Mouse (Mus musculus): ENCODE measurements around the gene Usf2.

Gene Usf2

GRCm38 (mm10) chr7:30916713-30917112, 39.9 kb downstream of the Usf2 start:
- no peak for DNase-seq

- no peak for DNase-seq
Observed at GRCm38 (mm10) chr7:30914732-30915131, 41.9 kb downstream of the Usf2 start, which contains the start of gene Mag. TSS of gene Mag (minus strand) at chr7:30914873.

GRCm38 (mm10) chr7:30909773-30910172, 46.8 kb downstream of the Usf2 start:
- DNase-seq: no peak

- no peak for DNase-seq
Observed at GRCm38 (mm10) chr7:30908992-30909431, 47.6 kb downstream of the Usf2 start.

GRCm38 (mm10) chr7:30908277-30908991, 48.2 kb downstream of the Usf2 start:
- DNase-seq: no peak

- no peak for DNase-seq
Observed at GRCm38 (mm10) chr7:30904042-30904441, 52.6 kb downstream of the Usf2 start.

Data from kidney, adult 8-10 months (tissue).